Mouse (Mus musculus) limb, embryonic 14.5 days (tissue): ENCODE data around the gene Acap1. TPM values are rescaled to one million over a fixed set of nuclear protein-coding genes. Genes with fewer than 3 reads are reported as not detected.
A peak's percentile ranks its signal among the peaks of the same experiment; 100 is the strongest.

Experiments used
- ATAC-seq: fragments of 200-750 bp; cut with Nextera tagmentation; 2 replicates; pipeline ENCODE4 v1.8.0; 2017; ENCODE audit warnings: low read depth, moderate number of reproducible peaks, moderate TSS enrichment; ENCODE audit not compliant: low FRiP score
- DNase-seq: peaks from one replicate; pipeline ENCODE4 v3.0.0-alpha.2; 2015; ENCODE audit warnings: low spot score
- H3K27ac ChIP-seq: fragments of 300-500 bp; sonication (generic); replicated peaks from 2 replicates; pipeline ENCODE4 v1.5.1; 2014; ENCODE audit warnings: low read depth, mild to moderate bottlenecking, low read length, moderate library complexity, mixed read lengths
- H3K27me3 ChIP-seq: fragments of 300-500 bp; sonication (generic); 2 replicates; pipeline ENCODE4 v1.6.1; 2014; ENCODE audit warnings: low read length, mixed read lengths; ENCODE audit not compliant: control insufficient read depth, insufficient read depth
- H3K36me3 ChIP-seq: fragments of 300-500 bp; sonication (generic); 2 replicates; pipeline ENCODE4 v1.6.1; 2014; ENCODE audit warnings: mild to moderate bottlenecking, low read length, moderate library complexity, mixed read lengths; ENCODE audit not compliant: control insufficient read depth, insufficient read depth
- H3K4me1 ChIP-seq: fragments of 300-500 bp; sonication (generic); 2 replicates; pipeline ENCODE4 v1.6.1; 2014; ENCODE audit warnings: antibody characterized with exemption, low read length, mixed read lengths; ENCODE audit not compliant: control insufficient read depth, insufficient read depth
- H3K4me2 ChIP-seq: fragments of 300-500 bp; sonication (generic); replicated peaks from 2 replicates; pipeline ENCODE4 v1.6.1; 2014; ENCODE audit warnings: low read depth, mild to moderate bottlenecking, low read length, moderate library complexity; ENCODE audit not compliant: severe bottlenecking
- H3K4me3 ChIP-seq: fragments of 300-500 bp; sonication (generic); replicated peaks from 2 replicates; pipeline ENCODE4 v1.5.1; 2014; ENCODE audit warnings: low read length
- H3K9ac ChIP-seq: fragments of 300-500 bp; sonication (generic); 2 replicates; pipeline ENCODE4 v1.6.1; 2014; ENCODE audit warnings: mild to moderate bottlenecking, low read depth, low read length, moderate library complexity; ENCODE audit not compliant: severe bottlenecking
- H3K9me3 ChIP-seq: fragments of 300-500 bp; sonication (generic); 2 replicates; pipeline ENCODE4 v1.6.1; 2016; ENCODE audit warnings: low read length; ENCODE audit not compliant: control insufficient read depth
- POLR2A ChIP-seq: fragments of 200-500 bp; IDR thresholded peaks from 2 replicates; pipeline ENCODE4 v1.8.0; 2012; ENCODE audit warnings: inconsistent platforms, mild to moderate bottlenecking, moderate library complexity, borderline replicate concordance; ENCODE audit not compliant: insufficient read depth, insufficient read length; ENCODE audit errors: extremely low read depth
- WGBS: fragments of 180-500 bp; shearing (Covaris S2); extraction: QIAGEN DNeasy Blood & Tissue Kit; methylation state at CpG from one replicate; pipeline ENCODE4 v1.1.7; 2014; 5-methylcytosine and 5-hydroxymethylcytosine counted together
- polyA plus RNA-seq, 2 experiments: library from polyadenylated mRNA; depleted of rRNA in 1 of 2; stranded (reverse) in 1 of 2; unstranded in 1 of 2; fragments of >200 nt; fragmentation: Nextera tagmentation in 1 of 2; extraction: Ambion mirVana in 1 of 2; gene quantifications; 2 replicates each; pipeline versions ENCODE4 v1.2.1 to v1.2.3; 2012 to 2014

The Acap1 gene
- polyA plus RNA-seq, 2 experiments, result 2.1 TPM

DNA sequence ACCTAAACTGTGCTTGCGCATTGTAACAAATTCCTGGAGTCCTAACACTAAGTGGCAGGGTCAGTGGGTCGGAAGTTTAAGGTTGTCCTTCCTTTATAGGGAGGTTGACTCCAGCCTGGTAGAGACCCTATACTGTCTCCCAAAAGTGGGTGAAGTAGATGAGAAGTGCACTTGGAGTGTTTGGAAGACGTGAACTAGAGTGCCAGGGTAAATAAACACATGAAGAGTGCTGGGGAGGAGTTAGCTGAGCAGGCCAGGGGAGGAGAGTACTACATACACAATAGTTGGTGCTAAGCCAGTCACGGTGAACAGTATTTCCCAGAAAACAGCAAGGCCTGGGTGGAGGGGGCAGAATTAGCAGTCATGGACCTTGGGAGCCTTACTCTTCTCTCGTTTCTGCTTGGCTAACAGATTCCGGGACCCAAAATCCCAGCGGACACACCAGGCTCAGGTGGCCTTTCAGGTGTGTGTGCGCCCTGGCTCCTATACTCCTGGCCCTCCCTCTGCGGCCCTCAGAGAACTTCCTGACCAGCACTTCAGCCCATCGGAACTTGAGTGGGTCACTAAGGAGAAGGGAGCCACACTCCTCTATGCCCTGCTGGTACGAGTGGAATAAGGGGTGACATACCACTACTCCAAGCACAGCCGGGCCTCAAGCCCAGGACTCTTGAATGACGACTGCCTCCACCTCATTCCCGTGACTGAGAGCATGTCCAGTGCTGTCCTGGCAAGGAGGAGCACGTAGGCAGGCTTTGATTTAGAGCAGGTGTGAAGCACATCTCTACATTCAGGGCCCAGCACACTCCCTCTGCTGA, 17.6 kb upstream of the Acap1 start:
- DNase-seq (no peak), ATAC-seq (no peak)
- peak overlapping the region; percentile 83 for H3K4me3 ChIP-seq
- H3K27ac ChIP-seq, result no peak overlapping the region
- H3K27me3 ChIP-seq, result no peaks in the 10 kb centered on the region
- H3K4me2 ChIP-seq, result peak overlapping the region; percentile 90
- peak overlapping the region; percentile 83; the same call in 1 of the 2 replicates for H3K9ac ChIP-seq
- TF ChIP-seq POLR2A, result no peak
- 76% methylated on average over 15 of the region's 15 CpGs for WGBS
- peaks cover 88% of the 10 kb centered on the region for H3K36me3 ChIP-seq
- peaks cover 13% of the 10 kb centered on the region for H3K4me1 ChIP-seq
- no peaks in the 10 kb centered on the region for H3K9me3 ChIP-seq

DNA sequence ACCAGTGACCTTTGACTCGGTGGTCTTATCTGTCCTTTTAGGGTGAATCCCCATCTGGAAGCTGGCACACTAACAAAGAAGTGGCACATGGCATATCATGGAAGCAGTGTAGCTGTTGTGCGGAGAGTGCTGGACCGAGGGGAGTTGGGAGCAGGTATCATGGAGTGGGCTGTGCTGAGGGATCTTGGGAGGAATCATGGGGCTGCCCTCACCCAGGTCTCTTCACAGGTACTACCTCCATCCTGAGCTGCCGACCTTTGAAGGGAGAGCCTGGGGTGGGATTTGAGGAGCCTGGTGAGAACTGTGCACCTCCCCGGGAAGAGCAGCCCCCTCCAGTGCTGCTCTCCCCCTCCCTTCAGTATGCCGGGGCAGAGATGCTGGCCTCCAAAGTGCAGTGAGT, 16.4 kb upstream of the Acap1 start:
- no peak for TF ChIP-seq POLR2A
- Histone ChIP-seq H3K4me1 (peaks cover 13% of the 10 kb centered on the region), H3K9me3 (no peaks in the 10 kb centered on the region), H3K27ac (no peak overlapping the region), H3K27me3 (no peaks in the 10 kb centered on the region), H3K9ac (no peak overlapping the region), H3K4me2 (no peak overlapping the region), H3K4me3 (no peak overlapping the region), H3K36me3 (peaks cover 88% of the 10 kb centered on the region)
- DNase-seq, result no peak
- ATAC-seq, result no peak
- 97% methylated on average over 6 of the region's 6 CpGs for WGBS

DNA sequence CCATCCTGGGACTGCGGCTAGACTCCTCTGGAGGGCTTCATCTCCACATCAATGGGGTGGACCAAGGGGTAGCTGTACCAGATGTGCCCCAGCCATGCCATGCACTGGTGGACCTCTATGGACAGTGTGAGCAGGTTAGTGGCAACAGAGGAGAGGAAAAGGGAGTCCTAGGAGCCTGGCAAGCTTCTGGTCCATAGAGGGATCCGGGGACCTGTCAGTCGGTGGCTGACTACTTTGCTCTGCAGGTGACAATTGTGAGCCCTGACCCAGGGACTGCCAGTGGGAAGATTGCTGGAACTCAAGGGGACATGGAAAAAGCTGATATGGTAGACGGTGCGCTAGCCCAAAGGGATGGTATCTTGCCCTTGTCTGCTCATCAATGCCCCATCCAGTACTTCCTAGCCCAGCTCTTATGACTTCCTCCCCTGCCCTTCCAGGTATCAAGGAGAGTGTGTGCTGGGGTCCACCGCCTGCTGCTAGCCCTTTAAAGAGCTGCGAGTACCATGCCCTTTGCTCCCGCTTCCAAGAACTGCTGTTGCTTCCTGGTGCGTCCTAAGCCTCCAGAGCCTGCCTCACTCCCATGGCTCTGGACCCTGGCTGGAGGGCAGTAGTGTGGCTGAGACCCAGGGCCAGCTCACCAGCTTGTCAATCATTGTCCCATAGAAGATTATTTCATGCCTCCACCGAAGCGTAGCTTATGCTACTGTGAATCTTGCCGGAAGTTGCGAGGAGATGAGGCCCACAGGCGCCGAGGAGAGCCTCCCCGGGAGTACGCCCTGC, 15.6 kb upstream of the Acap1 start:
- Histone ChIP-seq H3K4me2 (no peak overlapping the region), H3K27me3 (no peaks in the 10 kb centered on the region), H3K4me1 (peaks cover 13% of the 10 kb centered on the region), H3K4me3 (no peak overlapping the region), H3K36me3 (peaks cover 88% of the 10 kb centered on the region), H3K9me3 (no peaks in the 10 kb centered on the region), H3K27ac (no peak overlapping the region), H3K9ac (no peak overlapping the region)
- ATAC-seq (no peak), DNase-seq (no peak)
- WGBS, result 93% methylated on average over 17 of the region's 17 CpGs
- TF ChIP-seq POLR2A, result no peak

DNA sequence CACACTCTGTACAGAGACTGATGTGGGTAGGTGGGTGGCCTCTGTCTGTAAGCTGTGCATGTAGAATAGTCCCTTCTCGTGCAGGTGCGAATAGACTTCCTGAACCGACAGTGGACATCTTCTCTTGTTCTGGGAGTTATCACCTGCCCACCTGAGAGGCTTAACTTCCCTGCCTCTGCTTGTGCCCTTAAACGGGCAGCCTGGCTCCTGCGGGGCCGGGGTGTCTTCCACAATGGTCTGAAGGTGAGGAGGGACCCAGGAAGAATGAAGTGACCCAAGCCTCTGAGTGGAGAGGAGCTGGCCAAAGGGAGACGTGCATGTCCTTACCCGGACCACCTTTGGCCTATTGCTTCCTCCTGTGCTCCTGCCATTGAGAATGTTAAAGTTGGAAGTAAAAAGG, 14.8 kb upstream of the Acap1 start:
- Histone ChIP-seq H3K4me3 (no peak overlapping the region), H3K4me2 (no peak overlapping the region), H3K4me1 (peaks cover 9% of the 10 kb centered on the region), H3K36me3 (peaks cover 88% of the 10 kb centered on the region), H3K27me3 (no peaks in the 10 kb centered on the region), H3K27ac (no peak overlapping the region), H3K9me3 (no peaks in the 10 kb centered on the region), H3K9ac (no peak overlapping the region)
- no peak for TF ChIP-seq POLR2A
- ATAC-seq, result no peak
- 91% methylated on average over 8 of the region's 8 CpGs for WGBS
- no peak for DNase-seq

DNA sequence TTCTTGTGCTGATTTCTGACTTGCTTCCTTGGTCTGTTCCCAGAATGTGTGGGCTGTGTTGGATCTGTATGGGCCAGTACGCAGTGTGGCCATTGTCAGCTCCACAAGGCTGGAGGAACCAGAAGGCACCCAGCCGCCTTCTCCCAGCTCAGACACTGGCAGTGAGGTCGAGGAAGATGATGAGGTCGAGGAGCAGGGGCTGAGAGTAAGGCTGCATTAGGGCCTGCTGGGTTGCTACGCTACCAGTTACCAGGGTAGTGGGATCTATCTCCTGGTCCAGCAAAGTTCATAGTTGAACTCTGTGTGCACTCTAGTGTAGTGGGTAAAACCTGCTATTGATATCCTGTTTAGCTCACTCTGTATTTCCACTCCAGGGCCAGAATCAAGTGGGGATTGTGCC, 13.8 kb upstream of the Acap1 start:
- no peak overlapping the region for H3K27ac ChIP-seq
- no peaks in the 10 kb centered on the region for H3K9me3 ChIP-seq
- TF ChIP-seq POLR2A, result no peak
- H3K36me3 ChIP-seq, result peaks cover 92% of the 10 kb centered on the region
- peaks cover 3% of the 10 kb centered on the region; the same call in 1 of the 2 replicates for H3K4me1 ChIP-seq
- H3K4me3 ChIP-seq, result no peak overlapping the region
- H3K4me2 ChIP-seq, result no peak overlapping the region
- WGBS, result 84% methylated on average over 5 of the region's 5 CpGs
- DNase-seq, result no peak
- ATAC-seq, result no peak
- no peak overlapping the region for H3K9ac ChIP-seq
- H3K27me3 ChIP-seq, result no peaks in the 10 kb centered on the region
